Mouse (Mus musculus) heart, embryonic 11.5 days (tissue): ENCODE data around the gene Trcg1. TPM values are rescaled to one million over a fixed set of nuclear protein-coding genes. Genes with fewer than 3 reads are reported as not detected.
A peak's percentile ranks its signal among the peaks of the same experiment; 100 is the strongest.

ENCODE experiments used
- ATAC-seq: fragments of 200-750 bp; cut with Nextera tagmentation; replicated peaks from 2 replicates; pipeline ENCODE4 v1.8.0; 2017; ENCODE audit warnings: moderate library complexity; ENCODE audit not compliant: insufficient number of reproducible peaks, low FRiP score, low TSS enrichment
- H3K27ac ChIP-seq: fragments of 300-500 bp; sonication (generic); 2 replicates; pipeline ENCODE4 v1.5.1; 2014; ENCODE audit warnings: mild to moderate bottlenecking, low read depth, low read length
- H3K27me3 ChIP-seq: fragments of 300-500 bp; sonication (generic); 2 replicates; pipeline ENCODE4 v1.6.1; 2014; ENCODE audit warnings: mild to moderate bottlenecking, low read length, mixed read lengths; ENCODE audit not compliant: control insufficient read depth, insufficient read depth
- H3K36me3 ChIP-seq: fragments of 300-500 bp; sonication (generic); 2 replicates; pipeline ENCODE4 v1.6.1; 2014; ENCODE audit warnings: mild to moderate bottlenecking, low read length, moderate library complexity, mixed read lengths; ENCODE audit not compliant: control insufficient read depth, insufficient read depth
- H3K4me1 ChIP-seq: fragments of 300-500 bp; sonication (generic); 2 replicates; pipeline ENCODE4 v1.6.1; 2014; ENCODE audit warnings: low read length; ENCODE audit not compliant: control insufficient read depth, insufficient read depth
- H3K4me2 ChIP-seq: fragments of 300-500 bp; sonication (generic); 2 replicates; pipeline ENCODE4 v1.6.1; 2014; ENCODE audit warnings: mild to moderate bottlenecking, moderate library complexity
- H3K4me3 ChIP-seq: fragments of 300-500 bp; sonication (generic); 2 replicates; pipeline ENCODE4 v1.5.1; 2014; ENCODE audit warnings: low read depth, low read length
- H3K9ac ChIP-seq: fragments of 300-500 bp; sonication (generic); 2 replicates; pipeline ENCODE4 v1.6.1; 2014; ENCODE audit warnings: mild to moderate bottlenecking, low read depth, low read length, moderate library complexity
- H3K9me3 ChIP-seq: fragments of 300-500 bp; sonication (generic); replicated peaks from 2 replicates; pipeline ENCODE4 v1.6.1; 2016; ENCODE audit warnings: low read length; ENCODE audit not compliant: control insufficient read depth
- whole genome bisulfite sequencing: fragments of 180-500 bp; shearing (Covaris S2); extraction: QIAGEN DNeasy Blood & Tissue Kit; methylation state at CpG from one replicate; pipeline ENCODE4 v1.1.7; 2014; ENCODE audit not compliant: insufficient replicate concordance; 5-methylcytosine and 5-hydroxymethylcytosine counted together
- polyA plus RNA-seq: library from polyadenylated mRNA; unstranded; fragments of >200 nt; fragmentation: Nextera tagmentation; extraction: Ambion mirVana; gene quantifications from 2 replicates; pipeline ENCODE4 v1.2.1, GENCODE M21; 2014

Gene Trcg1
- polyA plus RNA-seq, 1 experiment from 2014 or later, result not detected

DNA sequence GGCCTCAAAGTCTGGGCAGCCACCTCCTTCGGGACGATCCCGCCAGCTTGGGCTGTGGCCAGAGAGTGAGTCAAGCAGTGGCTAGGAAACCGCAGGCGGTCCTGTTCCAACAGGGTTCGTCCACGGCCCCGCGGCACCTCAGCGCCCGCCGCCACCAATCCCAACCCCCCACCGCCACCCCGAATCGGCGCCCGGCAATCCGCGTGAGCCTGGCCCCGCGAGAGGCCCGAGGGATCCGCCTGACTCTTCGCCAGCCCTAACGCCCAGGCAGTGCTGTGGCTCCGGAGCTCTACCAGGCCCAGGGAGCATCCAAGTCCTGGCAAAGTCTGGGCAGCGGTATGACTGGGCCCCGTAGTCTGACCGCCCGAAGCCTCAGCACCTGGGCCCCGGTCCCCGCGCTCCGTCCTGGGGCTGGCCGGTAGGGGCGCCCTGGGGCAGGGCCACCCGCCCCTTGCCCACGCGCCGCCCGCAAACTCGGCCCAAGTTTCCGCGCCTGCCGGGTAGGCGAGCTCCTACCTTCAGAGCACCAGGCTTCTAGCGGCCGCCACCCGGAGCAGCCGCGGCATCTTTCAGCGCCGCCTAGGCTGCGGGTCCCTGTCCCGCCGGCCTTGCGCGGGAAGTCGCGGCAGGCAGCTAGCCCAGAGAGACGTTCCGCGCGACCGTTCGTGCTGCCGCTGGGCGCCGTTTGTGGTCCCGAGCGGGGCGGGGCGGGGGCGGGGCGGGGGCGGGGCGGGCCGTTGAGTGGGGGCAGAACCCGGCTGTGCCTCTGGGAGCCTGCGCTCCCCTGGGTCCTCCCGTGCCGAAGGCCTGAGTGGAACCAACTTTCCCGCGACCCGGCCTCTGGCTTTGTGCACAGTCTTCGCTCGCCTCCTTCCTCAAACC lies 25.8 kb downstream of the Trcg1 start, which contains the start of gene 1700017B05Rik:
Gene 1700017B05Rik, minus strand, starts transcription at position 700 of the 882 bp plus-strand sequence.
- WGBS, result under 1% methylated on average over 82 of the region's 87 CpGs
- peak; percentile 81 for ATAC-seq
- H3K4me1 ChIP-seq, result peaks cover 15% of the 10 kb centered on the region

DNA sequence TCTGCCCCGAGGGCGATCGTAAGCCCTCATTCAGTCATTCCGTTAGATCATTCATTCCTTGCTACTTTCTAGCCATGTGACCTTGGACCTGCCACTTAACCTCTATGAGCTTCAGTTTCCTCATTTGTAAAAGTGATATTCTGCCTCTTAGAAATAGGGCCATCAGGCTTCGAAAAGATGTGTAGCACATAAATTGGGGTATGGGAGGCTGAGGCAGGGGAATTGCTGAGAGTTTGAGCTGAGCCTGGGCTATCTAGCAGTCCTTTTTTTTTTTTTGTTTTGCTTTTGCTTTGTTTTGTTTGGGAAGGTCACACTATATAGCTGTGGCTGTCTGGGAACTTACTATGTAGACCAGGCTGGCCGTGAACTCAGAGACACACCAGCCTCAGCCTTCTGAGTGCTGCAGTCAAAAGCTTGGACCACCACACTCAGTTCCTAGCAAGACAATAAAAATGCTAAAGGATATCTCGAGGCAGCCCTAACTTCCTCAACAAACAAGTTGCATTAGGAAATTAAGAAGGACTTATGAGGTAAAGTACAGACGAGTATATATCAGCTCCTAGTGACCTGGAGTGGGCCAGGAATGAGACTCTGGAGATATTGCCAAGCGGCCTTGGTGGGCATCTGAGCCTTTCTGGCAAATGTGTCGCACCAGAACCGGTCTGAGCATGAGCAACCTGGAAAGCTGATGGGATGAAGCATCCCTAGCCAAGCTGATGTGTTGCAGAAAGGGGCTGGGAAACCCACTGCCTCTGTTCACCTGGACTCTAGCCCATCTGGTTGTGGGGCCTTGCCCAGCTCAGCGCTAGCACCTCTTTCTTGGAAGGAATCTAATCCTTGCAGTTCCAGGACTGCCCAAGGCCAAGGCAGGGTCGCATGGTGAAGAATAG lies 26.7 kb downstream of the Trcg1 start:
- H3K4me3 ChIP-seq, result peak overlapping the region; percentile 87
- no peaks in the 10 kb centered on the region for H3K9me3 ChIP-seq
- WGBS, result 51% methylated on average over 13 of the region's 13 CpGs
- H3K27ac ChIP-seq, result no peak overlapping the region
- no peak for ATAC-seq
- peaks cover 3% of the 10 kb centered on the region for H3K36me3 ChIP-seq
- H3K4me1 ChIP-seq, result peaks cover 18% of the 10 kb centered on the region
- H3K27me3 ChIP-seq, result no peaks in the 10 kb centered on the region
- H3K4me2 ChIP-seq, result peak overlapping the region; percentile 98
- peak overlapping the region; percentile 88 for H3K9ac ChIP-seq

More for the DNA sequence above, 25.8 kb downstream of the Trcg1 start, which contains the start of gene 1700017B05Rik:
- H3K4me3 ChIP-seq, result peak within 1 kb of the TSS; percentile 87
- H3K27me3 ChIP-seq, result no peaks in the 10 kb centered on the region
- no peaks in the 10 kb centered on the region for H3K9me3 ChIP-seq
- peak within 1 kb of the TSS; percentile 88 for H3K9ac ChIP-seq
- H3K36me3 ChIP-seq, result peaks cover 10% of the 10 kb centered on the region
- H3K4me2 ChIP-seq, result peak within 1 kb of the TSS; percentile 98
- H3K27ac ChIP-seq, result peak within 1 kb of the TSS; percentile 79

- H3K36me3 ChIP-seq, result no peaks in the 10 kb centered on the region
- ATAC-seq, result no peak
- H3K9ac ChIP-seq, result no peak overlapping the region
- H3K4me2 ChIP-seq, result no peak overlapping the region
- 26% methylated on average over 5 of the region's 5 CpGs for WGBS
- peaks cover 27% of the 10 kb centered on the region for H3K4me1 ChIP-seq
- no peak overlapping the region for H3K27ac ChIP-seq
- no peaks in the 10 kb centered on the region for H3K9me3 ChIP-seq
- no peaks in the 10 kb centered on the region for H3K27me3 ChIP-seq
- no peak overlapping the region for H3K4me3 ChIP-seq
Observed at GRCm38 (mm10) chr9:57265125-57265524, 28.8 kb downstream of the Trcg1 start.

GRCm38 (mm10) chr9:57267421-57267820 lies 31.1 kb downstream of the Trcg1 start:
- 41% methylated on average over 5 of the region's 5 CpGs for WGBS
- no peak overlapping the region for H3K4me3 ChIP-seq
- no peak overlapping the region for H3K27ac ChIP-seq
- no peak overlapping the region for H3K9ac ChIP-seq
- no peak overlapping the region for H3K4me2 ChIP-seq
- ATAC-seq, result no peak
- no peaks in the 10 kb centered on the region for H3K9me3 ChIP-seq
- no peaks in the 10 kb centered on the region for H3K27me3 ChIP-seq
- H3K36me3 ChIP-seq, result no peaks in the 10 kb centered on the region
- H3K4me1 ChIP-seq, result peaks cover 19% of the 10 kb centered on the region

GRCm38 (mm10) chr9:57268078-57268477 lies 31.7 kb downstream of the Trcg1 start:
- H3K36me3 ChIP-seq, result no peaks in the 10 kb centered on the region
- H3K27me3 ChIP-seq, result no peaks in the 10 kb centered on the region
- peaks cover 23% of the 10 kb centered on the region for H3K4me1 ChIP-seq
- no peak overlapping the region for H3K9ac ChIP-seq
- 29% methylated on average over 10 of the region's 10 CpGs for WGBS
- H3K27ac ChIP-seq, result no peak overlapping the region
- H3K4me3 ChIP-seq, result no peak overlapping the region
- H3K9me3 ChIP-seq, result no peaks in the 10 kb centered on the region
- no peak overlapping the region for H3K4me2 ChIP-seq
- ATAC-seq, result no peak

- no peaks in the 10 kb centered on the region for H3K9me3 ChIP-seq
- H3K4me2 ChIP-seq, result no peak overlapping the region
- 16% methylated on average over 3 of the region's 3 CpGs for WGBS
- H3K27ac ChIP-seq, result no peak overlapping the region
- H3K9ac ChIP-seq, result no peak overlapping the region
- peaks cover 23% of the 10 kb centered on the region for H3K4me1 ChIP-seq
- no peaks in the 10 kb centered on the region for H3K36me3 ChIP-seq
- no peak for ATAC-seq
- no peaks in the 10 kb centered on the region for H3K27me3 ChIP-seq
- no peak overlapping the region for H3K4me3 ChIP-seq
Observed at GRCm38 (mm10) chr9:57268575-57268974, 32.2 kb downstream of the Trcg1 start.

DNA sequence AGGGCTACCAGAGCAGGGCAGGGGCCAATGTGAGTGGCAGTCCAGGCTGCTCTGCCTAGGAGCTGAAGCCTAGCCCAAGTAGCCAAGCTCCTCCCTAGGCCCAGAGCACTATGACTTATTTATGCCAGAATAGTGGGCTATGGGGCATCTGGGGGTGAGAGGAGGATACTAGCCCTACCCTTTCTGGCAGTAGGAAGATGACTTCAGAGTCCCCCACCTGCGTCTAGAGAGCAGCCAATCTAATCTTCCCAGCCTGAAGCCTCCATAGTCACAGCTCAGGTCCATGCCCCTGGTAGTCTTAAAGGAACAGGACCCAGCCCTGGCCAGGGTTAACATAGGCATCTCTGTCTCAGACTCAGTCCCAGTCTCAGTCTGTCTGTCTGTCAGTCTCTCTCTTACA lies 33.0 kb downstream of the Trcg1 start:
- Histone ChIP-seq H3K9me3 (no peaks in the 10 kb centered on the region), H3K4me3 (no peak overlapping the region), H3K36me3 (no peaks in the 10 kb centered on the region), H3K4me2 (no peak overlapping the region), H3K9ac (no peak overlapping the region), H3K4me1 (peaks cover 23% of the 10 kb centered on the region), H3K27ac (no peak overlapping the region), H3K27me3 (no peaks in the 10 kb centered on the region)
- 36% methylated on average over 1 of the region's 1 CpGs for WGBS
- ATAC-seq, result no peak

- Histone ChIP-seq H3K27me3 (no peaks in the 10 kb centered on the region), H3K9ac (no peak overlapping the region), H3K4me1 (peaks cover 18% of the 10 kb centered on the region), H3K36me3 (no peaks in the 10 kb centered on the region), H3K9me3 (no peaks in the 10 kb centered on the region), H3K27ac (no peak overlapping the region), H3K4me2 (no peak overlapping the region), H3K4me3 (no peak overlapping the region)
- ATAC-seq, result no peak
- 17% methylated on average over 8 of the region's 8 CpGs for WGBS
Observed at GRCm38 (mm10) chr9:57270399-57270798, 34.0 kb downstream of the Trcg1 start.
